Mouse (Mus musculus): ENCODE data around the gene Rab31.

Rab31 gene

GRCm38 (mm10) chr17:65771951-65772934 is at the start of gene Rab31:
Gene Rab31 (minus strand): TSS chr17:65772752.
- no peaks in the 10 kb centered on the region for H3K36me3 ChIP-seq (ENCODE audit: control insufficient read depth, insufficient read depth, low read length, poor library complexity, severe bottlenecking)
- peak; percentile 52 for DNase-seq (ENCODE audit: low read depth, low spot score)

GRCm38 (mm10) chr17:65820197-65820596 is 47.6 kb upstream of the Rab31 start:
- no peak for DNase-seq (ENCODE audit: low read depth, low spot score)
- Histone ChIP-seq H3K27me3 (ENCODE audit: control insufficient read depth, insufficient read depth, low read length, poor library complexity, severe bottlenecking) (no peaks in the 10 kb centered on the region), H3K36me3 (ENCODE audit: control insufficient read depth, insufficient read depth, low read length, poor library complexity, severe bottlenecking) (peaks cover 7% of the 10 kb centered on the region; the same call in 1 of the 2 replicates)

More at GRCm38 (mm10) chr17:65771951-65772934, at the start of gene Rab31:
- H3K27me3 ChIP-seq (ENCODE audit: control insufficient read depth, insufficient read depth, low read length, poor library complexity, severe bottlenecking), result no peaks in the 10 kb centered on the region

- Histone ChIP-seq H3K36me3 (ENCODE audit: control insufficient read depth, insufficient read depth, low read length, poor library complexity, severe bottlenecking) (peaks cover 16% of the 10 kb centered on the region), H3K27me3 (ENCODE audit: control insufficient read depth, insufficient read depth, low read length, poor library complexity, severe bottlenecking) (no peaks in the 10 kb centered on the region)
- no peak for DNase-seq (ENCODE audit: low read depth, low spot score)
These were observed 41.2 kb upstream of the Rab31 start for GRCm38 (mm10) chr17:65813763-65814162.

DNA sequence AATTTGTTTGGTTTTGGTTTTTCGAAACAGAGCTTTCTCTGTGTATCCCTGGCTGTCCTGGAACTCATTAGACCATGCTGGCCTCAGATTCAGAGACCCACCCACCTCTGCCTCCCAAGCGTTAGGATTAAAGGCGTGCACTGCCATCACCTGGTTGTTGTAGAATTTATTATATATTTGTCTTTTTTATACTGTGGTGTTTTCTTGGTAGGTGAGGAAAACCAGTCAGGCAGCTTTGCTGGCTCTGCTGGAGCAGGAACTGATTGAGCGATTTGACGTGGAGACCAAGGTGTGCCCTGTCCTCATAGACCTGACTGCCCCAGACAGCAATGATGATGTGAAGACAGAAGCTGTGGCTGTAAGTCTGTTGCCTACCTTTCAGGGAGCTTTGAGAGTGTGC is 38.5 kb upstream of the Rab31 start:
- Histone ChIP-seq H3K36me3 (ENCODE audit: control insufficient read depth, insufficient read depth, low read length, poor library complexity, severe bottlenecking) (peaks cover 14% of the 10 kb centered on the region), H3K27me3 (ENCODE audit: control insufficient read depth, insufficient read depth, low read length, poor library complexity, severe bottlenecking) (no peaks in the 10 kb centered on the region)
- no peak for DNase-seq (ENCODE audit: low read depth, low spot score)

- no peaks in the 10 kb centered on the region for H3K27me3 ChIP-seq (ENCODE audit: control insufficient read depth, insufficient read depth, low read length, poor library complexity, severe bottlenecking)
- no peak for DNase-seq (ENCODE audit: low read depth, low spot score)
- peaks cover 5% of the 10 kb centered on the region; the same call in 1 of the 2 replicates for H3K36me3 ChIP-seq (ENCODE audit: control insufficient read depth, insufficient read depth, low read length, poor library complexity, severe bottlenecking)
These were observed 33.9 kb upstream of the Rab31 start for GRCm38 (mm10) chr17:65806416-65806815.

DNA sequence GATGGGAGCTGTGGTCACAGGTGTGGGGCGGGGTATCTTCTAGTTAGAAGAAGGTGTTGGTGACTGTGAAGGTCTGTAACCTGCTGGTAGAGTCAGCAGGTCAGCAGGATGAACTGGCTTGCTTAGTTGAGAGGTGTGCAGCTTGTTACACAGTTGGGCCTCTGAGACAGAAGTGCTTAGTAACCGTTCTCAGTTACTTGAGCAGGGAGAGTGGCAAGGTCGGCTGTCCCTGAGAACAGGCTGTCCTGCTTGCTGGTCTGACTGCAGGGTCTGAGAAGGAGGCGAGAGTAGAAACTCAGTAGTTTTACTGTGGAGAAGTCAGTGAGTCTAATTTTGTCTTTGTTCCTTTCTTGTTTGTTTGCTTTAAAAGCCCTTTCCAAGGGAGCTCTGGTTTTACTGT is 33.4 kb upstream of the Rab31 start:
- no peaks in the 10 kb centered on the region for H3K27me3 ChIP-seq (ENCODE audit: control insufficient read depth, insufficient read depth, low read length, poor library complexity, severe bottlenecking)
- peaks cover 5% of the 10 kb centered on the region; the same call in 1 of the 2 replicates for H3K36me3 ChIP-seq (ENCODE audit: control insufficient read depth, insufficient read depth, low read length, poor library complexity, severe bottlenecking)
- no peak for DNase-seq (ENCODE audit: low read depth, low spot score)

DNA sequence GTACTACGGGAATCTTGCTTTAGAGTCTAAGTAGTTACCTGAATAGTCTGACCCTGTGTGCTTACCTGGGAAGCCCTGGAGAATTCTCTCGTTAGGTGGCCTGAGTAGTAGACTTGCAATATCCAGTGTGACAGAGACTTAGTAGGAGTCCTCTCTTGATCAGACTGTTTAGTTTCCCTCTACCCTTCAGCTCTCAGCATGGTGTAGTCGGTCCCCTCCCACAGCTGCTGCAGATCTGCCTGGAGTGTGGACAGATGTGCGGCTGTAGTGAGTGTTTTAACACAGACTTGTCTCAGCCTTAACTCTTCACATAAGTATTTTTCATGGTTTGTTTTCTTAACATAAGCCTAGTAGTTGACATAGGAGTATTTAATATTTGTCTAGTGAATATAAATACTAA is 29.5 kb upstream of the Rab31 start:
- Histone ChIP-seq H3K27me3 (ENCODE audit: control insufficient read depth, insufficient read depth, low read length, poor library complexity, severe bottlenecking) (no peaks in the 10 kb centered on the region), H3K36me3 (ENCODE audit: control insufficient read depth, insufficient read depth, low read length, poor library complexity, severe bottlenecking) (0 out of 2 replicates have a peak, but pooled peaks cover 5% of the 10 kb centered on the region)
- no peak for DNase-seq (ENCODE audit: low read depth, low spot score)

DNA sequence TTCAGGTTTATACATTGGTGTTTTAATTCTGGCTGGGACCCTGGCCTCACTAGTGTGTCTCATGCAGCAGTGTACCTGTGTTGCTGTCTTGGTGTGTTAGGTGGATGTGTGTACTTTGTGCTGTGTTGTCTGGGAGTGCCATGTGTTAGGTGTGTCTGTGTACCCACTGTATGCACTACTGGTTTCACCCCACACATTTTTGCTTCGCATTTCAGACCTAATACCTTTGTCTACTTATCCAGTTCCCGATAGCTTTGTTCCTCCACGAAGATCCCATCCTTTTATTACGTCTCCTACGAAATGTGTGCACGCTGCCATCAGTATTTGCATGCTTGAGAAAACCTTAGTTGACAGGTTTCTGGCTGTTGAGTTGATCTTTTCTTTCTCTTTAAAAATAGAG is 27.9 kb upstream of the Rab31 start:
- Histone ChIP-seq H3K36me3 (ENCODE audit: control insufficient read depth, insufficient read depth, low read length, poor library complexity, severe bottlenecking) (0 out of 2 replicates have a peak, but pooled peaks cover 5% of the 10 kb centered on the region), H3K27me3 (ENCODE audit: control insufficient read depth, insufficient read depth, low read length, poor library complexity, severe bottlenecking) (no peaks in the 10 kb centered on the region)
- no peak for DNase-seq (ENCODE audit: low read depth, low spot score)

DNA sequence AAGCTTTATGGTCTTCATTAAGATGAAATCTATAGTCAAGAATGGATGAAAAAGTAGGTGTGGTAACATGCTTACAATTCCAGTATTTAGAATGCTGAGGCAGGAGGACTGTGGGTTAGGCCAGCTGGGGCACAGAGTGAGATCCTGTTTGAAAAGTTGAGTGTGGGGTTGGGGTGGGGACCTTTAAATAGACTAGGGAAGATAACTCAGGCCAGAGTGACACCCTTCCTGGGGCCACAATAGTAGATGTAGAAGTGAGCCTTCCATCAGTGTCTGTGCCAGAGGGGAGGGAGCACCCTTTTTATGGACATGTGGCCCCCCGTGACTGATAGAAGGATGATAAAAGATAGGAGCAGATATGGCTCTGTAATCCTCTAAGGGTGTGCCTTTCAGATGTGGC is 26.8 kb upstream of the Rab31 start:
- H3K36me3 ChIP-seq (ENCODE audit: control insufficient read depth, insufficient read depth, low read length, poor library complexity, severe bottlenecking), result 0 out of 2 replicates have a peak, but pooled peaks cover 3% of the 10 kb centered on the region
- DNase-seq (ENCODE audit: low read depth, low spot score), result no peak
- H3K27me3 ChIP-seq (ENCODE audit: control insufficient read depth, insufficient read depth, low read length, poor library complexity, severe bottlenecking), result no peaks in the 10 kb centered on the region

- DNase-seq (ENCODE audit: low read depth, low spot score), result peak; percentile 57
- no peaks in the 10 kb centered on the region for H3K36me3 ChIP-seq (ENCODE audit: control insufficient read depth, insufficient read depth, low read length, poor library complexity, severe bottlenecking)
- no peaks in the 10 kb centered on the region for H3K27me3 ChIP-seq (ENCODE audit: control insufficient read depth, insufficient read depth, low read length, poor library complexity, severe bottlenecking)
These were observed 25.9 kb upstream of the Rab31 start for GRCm38 (mm10) chr17:65798446-65798845.

DNA sequence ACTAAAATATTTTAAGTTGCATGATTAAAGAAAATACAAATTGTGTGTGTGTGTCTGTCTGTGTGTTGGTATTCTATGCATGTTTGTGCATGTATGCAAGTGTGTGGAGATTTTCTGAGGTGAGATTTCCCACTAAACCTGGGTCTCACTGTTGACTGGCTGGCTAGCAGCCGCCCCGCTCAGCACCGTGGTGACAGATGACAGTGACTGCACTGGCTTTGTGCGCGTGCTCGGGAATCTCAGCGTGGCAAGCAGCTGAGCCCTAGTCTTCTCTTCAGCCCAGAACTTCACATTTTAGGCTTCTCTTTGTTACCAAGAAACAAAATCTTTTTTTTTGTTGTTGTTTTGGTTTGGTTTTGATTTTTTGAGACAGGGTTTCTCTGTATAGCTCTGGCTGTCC is 23.5 kb upstream of the Rab31 start:
- Histone ChIP-seq H3K27me3 (ENCODE audit: control insufficient read depth, insufficient read depth, low read length, poor library complexity, severe bottlenecking) (no peaks in the 10 kb centered on the region), H3K36me3 (ENCODE audit: control insufficient read depth, insufficient read depth, low read length, poor library complexity, severe bottlenecking) (no peaks in the 10 kb centered on the region)
- no peak for DNase-seq (ENCODE audit: low read depth, low spot score)

DNA sequence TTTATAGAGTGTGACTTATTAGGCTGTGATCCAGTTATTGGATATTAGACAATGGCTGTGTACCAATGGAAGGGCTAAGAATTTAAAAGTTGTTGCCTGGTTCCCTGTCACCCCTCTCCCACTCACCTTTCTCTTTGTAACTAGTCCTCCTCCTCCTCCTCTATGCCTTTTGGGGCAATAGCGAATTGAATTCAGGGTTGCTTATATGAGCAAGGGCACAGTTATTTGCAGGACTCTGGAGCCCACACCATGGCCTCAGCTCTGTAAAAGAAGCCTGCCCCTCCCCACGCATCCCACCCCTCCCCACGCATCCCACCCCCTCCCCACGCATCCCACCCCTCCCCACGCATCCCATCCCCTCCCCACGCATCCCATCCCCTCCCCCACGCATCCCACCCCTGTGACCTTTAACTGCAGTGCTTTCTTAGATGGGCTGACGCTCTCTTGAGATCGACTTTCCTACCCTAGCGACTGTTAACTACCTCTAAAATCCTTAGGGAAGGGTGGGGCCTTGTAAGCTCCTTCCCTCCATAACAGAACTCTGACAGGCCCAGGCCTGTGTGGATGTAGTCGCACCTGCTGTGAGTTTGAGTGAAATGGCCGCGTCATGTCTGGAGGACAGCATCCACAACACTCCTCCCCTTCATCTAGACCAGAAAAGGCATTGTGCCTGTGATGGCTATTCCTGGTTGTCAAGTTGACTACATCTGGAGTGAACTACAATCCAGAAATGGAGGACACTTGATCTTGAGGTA is 21.7 kb upstream of the Rab31 start:
- H3K36me3 ChIP-seq (ENCODE audit: control insufficient read depth, insufficient read depth, low read length, poor library complexity, severe bottlenecking), result no peaks in the 10 kb centered on the region
- no peaks in the 10 kb centered on the region for H3K27me3 ChIP-seq (ENCODE audit: control insufficient read depth, insufficient read depth, low read length, poor library complexity, severe bottlenecking)
- no peak for DNase-seq (ENCODE audit: low read depth, low spot score)

- H3K36me3 ChIP-seq (ENCODE audit: control insufficient read depth, insufficient read depth, low read length, poor library complexity, severe bottlenecking), result no peaks in the 10 kb centered on the region
- no peak for DNase-seq (ENCODE audit: low read depth, low spot score)
- no peaks in the 10 kb centered on the region for H3K27me3 ChIP-seq (ENCODE audit: control insufficient read depth, insufficient read depth, low read length, poor library complexity, severe bottlenecking)
These were observed 20.9 kb upstream of the Rab31 start for GRCm38 (mm10) chr17:65793307-65793930.

DNA sequence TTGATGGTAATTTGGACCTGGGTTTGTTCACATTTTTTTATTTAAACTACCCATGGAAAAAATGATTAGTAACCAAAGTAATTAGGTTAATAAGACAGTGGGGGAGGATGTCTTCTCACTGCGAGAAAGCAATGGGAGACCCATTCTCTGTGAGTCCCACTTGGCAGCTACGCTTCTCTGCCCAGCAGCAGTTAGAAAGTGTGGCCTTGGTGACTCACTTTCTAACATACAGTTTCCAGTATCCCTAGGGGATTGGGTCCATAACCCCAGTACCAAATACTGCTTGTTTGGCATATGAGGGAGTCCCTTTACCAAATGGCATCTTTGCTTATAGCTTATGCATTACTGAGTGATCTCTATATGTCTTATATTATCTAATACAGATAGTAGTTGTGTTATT is 18.6 kb upstream of the Rab31 start:
- Histone ChIP-seq H3K27me3 (ENCODE audit: control insufficient read depth, insufficient read depth, low read length, poor library complexity, severe bottlenecking) (no peaks in the 10 kb centered on the region), H3K36me3 (ENCODE audit: control insufficient read depth, insufficient read depth, low read length, poor library complexity, severe bottlenecking) (no peaks in the 10 kb centered on the region)
- DNase-seq (ENCODE audit: low read depth, low spot score), result no peak

All from splenic B cell, adult 2 months (primary cell).